Mouse (Mus musculus) heart, embryonic 16.5 days (tissue): ENCODE results near the gene Slc22a6. TPM values are rescaled to one million over a fixed set of nuclear protein-coding genes. Genes with fewer than 3 reads are reported as not detected.

Source experiments
- ATAC-seq: fragments of 200-750 bp; cut with Nextera tagmentation; replicated peaks from 2 replicates; pipeline ENCODE4 v1.8.0; 2017; ENCODE audit warnings: moderate number of reproducible peaks; ENCODE audit not compliant: insufficient read depth, low FRiP score; ENCODE audit errors: extremely low read depth
- H3K27ac ChIP-seq: fragments of 300-500 bp; sonication (generic); 2 replicates; pipeline ENCODE4 v1.5.1; 2014; ENCODE audit warnings: mild to moderate bottlenecking, low read length, control low read depth, moderate library complexity
- H3K27me3 ChIP-seq: fragments of 300-500 bp; sonication (generic); 2 replicates; pipeline ENCODE4 v1.6.1; 2014; ENCODE audit warnings: low read length, mixed read lengths; ENCODE audit not compliant: control insufficient read depth, insufficient read depth
- H3K36me3 ChIP-seq: fragments of 300-500 bp; sonication (generic); 2 replicates; pipeline ENCODE4 v1.6.1; 2014; ENCODE audit not compliant: control insufficient read depth, insufficient read depth
- H3K4me1 ChIP-seq: fragments of 300-500 bp; sonication (generic); 2 replicates; pipeline ENCODE4 v1.6.1; 2014; ENCODE audit warnings: low read length, mixed read lengths; ENCODE audit not compliant: control insufficient read depth, insufficient read depth
- H3K4me2 ChIP-seq: fragments of 300-500 bp; sonication (generic); 2 replicates; pipeline ENCODE4 v1.6.1; 2014; ENCODE audit warnings: low read depth, mild to moderate bottlenecking, control low read depth, low read length
- H3K4me3 ChIP-seq: fragments of 300-500 bp; sonication (generic); 2 replicates; pipeline ENCODE4 v1.5.1; 2014; ENCODE audit warnings: mild to moderate bottlenecking, control low read depth, low read length
- H3K9ac ChIP-seq: fragments of 300-500 bp; sonication (generic); 2 replicates; pipeline ENCODE4 v1.6.1; 2014; ENCODE audit warnings: low read length, control low read depth
- H3K9me3 ChIP-seq: fragments of 300-500 bp; sonication (generic); replicated peaks from 2 replicates; pipeline ENCODE4 v1.6.1; 2016; ENCODE audit warnings: low read length; ENCODE audit not compliant: control insufficient read depth
- WGBS: fragments of 180-500 bp; shearing (Covaris S2); extraction: QIAGEN DNeasy Blood & Tissue Kit; methylation state at CpG from one replicate; pipeline ENCODE4 v1.1.7; 2014; 5-methylcytosine and 5-hydroxymethylcytosine counted together
- polyA plus RNA-seq: library from polyadenylated mRNA; unstranded; fragments of >200 nt; fragmentation: Nextera tagmentation; extraction: Ambion mirVana; gene quantifications from 2 replicates; pipeline ENCODE4 v1.2.1, GENCODE M21; 2015

Gene Slc22a6
- not detected in 2 replicates for polyA plus RNA-seq

DNA sequence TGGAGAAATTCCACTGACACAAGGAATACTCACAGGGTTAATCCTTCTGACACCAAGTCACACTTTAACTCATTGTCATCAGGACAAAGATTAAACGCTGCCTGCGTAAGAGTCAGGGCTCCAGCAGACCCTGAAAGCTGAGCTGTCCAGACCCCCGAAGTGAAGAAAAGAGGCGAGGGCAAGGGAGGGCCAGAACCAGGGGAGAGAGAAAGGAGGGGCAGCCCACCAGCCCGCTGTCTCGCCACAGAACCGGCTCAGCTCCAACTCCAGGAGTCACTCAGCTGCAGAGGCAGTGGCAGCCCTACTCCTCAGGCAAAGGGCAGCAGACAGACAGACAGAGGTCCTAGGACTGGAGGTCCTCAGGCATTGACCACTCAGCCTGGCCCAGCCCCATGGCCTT lies at the start of gene Slc22a6:
Gene Slc22a6 (plus strand): TSS at position 136 of the 400 bp plus-strand sequence.
- H3K4me2 ChIP-seq, result no peak within 1 kb of the TSS
- no peak within 1 kb of the TSS for H3K9ac ChIP-seq
- WGBS, result 27% methylated on average over 7 of the region's 7 CpGs
- ATAC-seq, result no peak
- H3K4me3 ChIP-seq, result no peak within 1 kb of the TSS
- 0 out of 2 replicates have a peak, but pooled peaks cover 3% of the 10 kb centered on the region for H3K27me3 ChIP-seq
- H3K36me3 ChIP-seq, result no peaks in the 10 kb centered on the region
- H3K4me1 ChIP-seq, result no peaks in the 10 kb centered on the region
- H3K9me3 ChIP-seq, result no peaks in the 10 kb centered on the region
- no peak within 1 kb of the TSS for H3K27ac ChIP-seq

DNA sequence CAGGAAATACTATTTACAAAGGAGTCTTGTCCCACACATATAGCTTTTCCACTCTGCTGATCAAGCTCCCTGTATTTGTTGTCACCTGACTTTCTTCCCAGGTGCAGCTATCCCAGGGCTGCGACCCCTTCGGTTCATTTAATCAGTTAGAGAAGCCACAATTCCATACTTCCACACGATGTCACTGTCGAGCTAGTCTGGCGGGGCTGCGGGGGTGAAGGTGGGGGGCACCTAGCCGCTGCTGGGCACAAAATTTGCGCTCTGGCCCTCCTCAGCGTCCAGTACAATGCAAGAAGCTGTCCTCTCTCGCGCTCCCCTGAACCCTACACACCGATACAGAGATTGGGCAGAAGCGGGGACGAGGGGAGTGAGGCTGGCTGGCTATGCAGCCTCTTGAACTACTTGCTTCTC lies 48.4 kb upstream of the Slc22a6 start:
- H3K27me3 ChIP-seq, result no peaks in the 10 kb centered on the region
- WGBS, result 7% methylated on average over 14 of the region's 14 CpGs
- ATAC-seq, result no peak

DNA sequence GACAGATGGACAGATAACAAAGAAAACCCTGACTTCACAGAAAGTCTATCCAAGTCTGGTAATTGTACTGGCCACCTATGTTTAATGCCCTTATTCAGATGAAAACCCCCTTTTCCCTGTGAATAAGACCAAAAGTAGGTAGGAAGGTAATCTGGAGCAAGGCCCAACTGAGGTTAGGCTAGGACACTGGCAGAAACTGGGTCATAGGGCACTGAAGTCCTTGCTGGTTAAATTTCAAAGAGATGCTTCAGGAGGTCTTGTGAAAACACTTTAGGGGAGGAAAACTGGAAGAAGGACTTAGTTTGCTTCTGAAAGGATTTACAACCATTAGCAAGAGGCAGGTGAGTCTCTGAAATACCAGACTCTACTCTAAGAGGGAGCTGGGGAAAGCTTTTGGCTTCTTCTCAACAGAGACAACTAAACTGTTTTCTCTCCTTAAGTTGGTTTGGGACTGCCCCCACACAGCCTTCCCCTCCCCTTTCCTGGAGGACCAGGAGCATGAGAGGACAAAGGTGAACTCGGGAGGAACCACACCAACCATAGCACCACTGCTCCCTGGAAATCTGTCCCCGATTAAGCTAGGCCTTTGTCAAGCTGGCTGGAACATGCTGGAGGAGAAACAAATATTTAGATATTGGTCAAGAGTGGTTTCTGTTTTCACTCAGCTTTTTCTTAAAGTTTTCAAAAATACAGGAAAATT lies 47.3 kb upstream of the Slc22a6 start:
- Histone ChIP-seq H3K4me3 (no peak overlapping the region), H3K4me1 (peaks cover 6% of the 10 kb centered on the region; the same call in 1 of the 2 replicates), H3K27ac (no peak overlapping the region), H3K36me3 (no peaks in the 10 kb centered on the region), H3K27me3 (no peaks in the 10 kb centered on the region), H3K9ac (no peak overlapping the region), H3K9me3 (no peaks in the 10 kb centered on the region), H3K4me2 (no peak overlapping the region)
- no peak for ATAC-seq
- 70% methylated on average over 2 of the region's 2 CpGs for WGBS

More for the DNA sequence above, 48.4 kb upstream of the Slc22a6 start:
- Histone ChIP-seq H3K9me3 (no peaks in the 10 kb centered on the region), H3K4me1 (peaks cover 8% of the 10 kb centered on the region), H3K36me3 (no peaks in the 10 kb centered on the region), H3K4me3 (peak overlapping the region; percentile 38), H3K27ac (no peak overlapping the region), H3K4me2 (peak overlapping the region; percentile 63), H3K9ac (peak overlapping the region; percentile 37; the same call in 1 of the 2 replicates)

DNA sequence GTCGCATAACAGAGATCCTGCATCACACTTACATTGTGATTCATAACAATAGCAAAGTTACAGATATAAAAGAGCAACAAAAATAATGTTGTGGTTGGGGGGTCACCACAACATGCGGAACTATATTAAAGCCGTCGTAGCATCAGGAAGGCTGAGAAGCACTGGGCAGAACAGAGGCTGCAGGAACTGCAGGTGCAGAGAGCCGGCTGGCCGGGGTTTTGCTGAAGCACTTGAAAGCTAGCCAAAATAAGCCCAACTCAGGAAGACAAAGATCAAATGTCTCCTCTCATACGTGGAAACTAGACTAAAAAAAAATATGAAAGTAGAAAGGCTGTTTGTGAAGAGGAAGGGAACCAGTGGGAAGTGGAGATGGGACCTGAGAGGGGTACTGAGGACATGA lies 46.1 kb upstream of the Slc22a6 start:
- Histone ChIP-seq H3K27ac (no peak overlapping the region), H3K27me3 (no peaks in the 10 kb centered on the region), H3K9me3 (no peaks in the 10 kb centered on the region), H3K4me2 (no peak overlapping the region), H3K4me1 (peaks cover 6% of the 10 kb centered on the region; the same call in 1 of the 2 replicates), H3K4me3 (no peak overlapping the region), H3K36me3 (no peaks in the 10 kb centered on the region), H3K9ac (no peak overlapping the region)
- WGBS, result 40% methylated on average over 7 of the region's 7 CpGs
- ATAC-seq, result 0 out of 2 replicates have a peak, but pooled peaks have one; percentile 28

DNA sequence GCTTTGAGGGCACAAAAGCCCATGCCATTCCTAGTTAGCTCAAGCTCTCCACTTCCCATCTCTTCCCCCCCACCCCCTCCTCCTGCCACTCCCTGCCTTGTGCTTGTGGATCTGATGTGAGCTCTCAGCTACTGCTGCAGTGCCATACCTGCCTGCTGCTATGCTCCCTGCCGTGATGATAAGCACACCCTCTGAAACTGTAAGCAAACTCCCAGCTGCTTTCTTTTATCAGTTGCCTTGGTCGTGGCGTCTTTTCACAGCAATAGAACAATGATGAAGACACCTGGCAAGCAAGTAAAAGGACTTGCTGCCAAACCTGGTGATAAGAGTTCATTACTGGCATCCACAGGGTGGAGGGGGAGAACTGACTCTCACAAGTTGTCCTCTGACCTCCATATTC lies 45.4 kb upstream of the Slc22a6 start:
- Histone ChIP-seq H3K4me1 (peaks cover 6% of the 10 kb centered on the region; the same call in 1 of the 2 replicates), H3K27ac (no peak overlapping the region), H3K4me2 (no peak overlapping the region), H3K4me3 (no peak overlapping the region), H3K9ac (no peak overlapping the region), H3K27me3 (no peaks in the 10 kb centered on the region), H3K9me3 (no peaks in the 10 kb centered on the region), H3K36me3 (no peaks in the 10 kb centered on the region)
- ATAC-seq, result no peak
- WGBS, result 17% methylated on average over 3 of the region's 3 CpGs

DNA sequence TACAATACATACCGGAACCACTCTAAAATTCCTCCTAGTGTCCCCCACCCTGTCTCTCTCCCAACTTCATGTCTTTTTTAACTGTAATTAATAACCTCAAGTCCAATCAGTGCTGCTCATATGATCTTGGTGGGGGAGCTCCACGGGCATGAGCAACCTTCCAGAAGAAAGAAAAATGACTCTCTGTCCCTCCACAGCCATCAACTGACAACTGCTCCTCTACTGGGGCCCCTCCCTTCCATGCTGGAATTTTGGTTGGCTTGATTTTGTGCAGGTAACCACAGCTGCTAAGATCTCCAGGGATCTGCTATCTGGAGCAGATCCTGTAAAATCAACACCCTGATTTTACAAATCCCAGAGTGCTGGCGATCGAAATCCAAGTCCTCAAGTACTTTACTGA lies 40.4 kb upstream of the Slc22a6 start:
- ATAC-seq, result no peak
- 84% methylated on average over 4 of the region's 4 CpGs for WGBS
- H3K4me2 ChIP-seq, result no peak overlapping the region
- H3K4me3 ChIP-seq, result no peak overlapping the region
- no peaks in the 10 kb centered on the region for H3K9me3 ChIP-seq
- H3K4me1 ChIP-seq, result 0 out of 2 replicates have a peak, but pooled peaks cover 5% of the 10 kb centered on the region
- no peaks in the 10 kb centered on the region for H3K36me3 ChIP-seq
- H3K27me3 ChIP-seq, result no peaks in the 10 kb centered on the region
- no peak overlapping the region for H3K27ac ChIP-seq
- H3K9ac ChIP-seq, result no peak overlapping the region

DNA sequence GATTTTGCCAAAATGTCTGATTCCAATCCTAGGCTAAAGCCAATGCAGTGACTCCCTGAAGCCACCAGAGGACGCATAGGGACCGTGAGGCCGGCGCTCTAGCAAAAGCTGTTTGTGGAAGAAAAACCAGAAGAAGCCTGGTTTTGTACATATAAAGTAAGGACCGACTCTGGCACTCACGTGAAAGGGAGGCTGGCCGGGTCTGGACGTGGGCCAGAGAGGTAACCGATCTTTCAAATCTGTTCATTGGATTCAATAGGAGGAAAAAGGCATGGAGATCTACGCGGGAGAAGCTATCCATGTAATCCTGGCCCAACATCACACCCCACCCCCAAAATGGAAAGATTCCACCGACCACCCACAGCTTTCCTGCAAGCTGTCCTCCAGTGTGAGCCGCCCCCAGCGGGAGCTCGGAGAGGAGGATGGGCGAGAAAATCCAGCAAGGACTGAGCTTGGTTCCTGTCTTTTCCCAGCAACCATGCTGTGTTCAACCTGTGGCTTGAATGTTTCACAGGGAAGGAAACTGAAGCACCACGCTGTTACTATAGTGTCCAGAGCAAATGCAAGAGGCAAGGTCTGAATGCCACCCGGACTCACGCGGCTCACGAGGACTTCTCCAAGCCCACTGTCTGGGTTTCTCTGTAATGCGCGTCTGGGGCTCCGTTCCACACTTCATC lies 39.4 kb upstream of the Slc22a6 start:
- Histone ChIP-seq H3K9ac (peak overlapping the region; percentile 54), H3K9me3 (no peaks in the 10 kb centered on the region), H3K36me3 (no peaks in the 10 kb centered on the region), H3K27ac (no peak overlapping the region), H3K4me2 (peak overlapping the region; percentile 66), H3K4me3 (peak overlapping the region; percentile 49), H3K27me3 (no peaks in the 10 kb centered on the region), H3K4me1 (0 out of 2 replicates have a peak, but pooled peaks cover 3% of the 10 kb centered on the region)
- ATAC-seq, result peak; percentile 52; the same call in 1 of the 2 replicates
- 6% methylated on average over 24 of the region's 24 CpGs for WGBS

DNA sequence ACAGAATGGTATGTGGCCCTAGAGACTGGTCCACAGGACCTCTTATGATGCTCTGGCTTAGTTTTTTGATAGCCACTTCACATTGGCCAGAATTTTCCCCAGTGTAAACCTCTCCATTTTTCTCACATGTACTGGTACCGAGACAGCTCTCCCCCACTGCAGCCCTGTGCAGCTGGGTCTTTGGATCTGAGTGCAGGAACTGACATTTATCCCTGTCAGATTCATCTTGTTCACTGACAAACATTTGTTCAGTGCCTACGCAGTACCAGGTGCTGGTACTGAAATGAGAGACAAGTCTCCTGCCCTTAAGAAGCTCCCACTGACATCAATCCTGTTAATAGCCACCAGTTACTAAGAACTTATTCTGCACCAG lies 38.9 kb upstream of the Slc22a6 start:
- no peaks in the 10 kb centered on the region for H3K36me3 ChIP-seq
- no peak overlapping the region for H3K27ac ChIP-seq
- H3K9ac ChIP-seq, result no peak overlapping the region; the same call in 1 of the 2 replicates
- no peaks in the 10 kb centered on the region for H3K9me3 ChIP-seq
- no peaks in the 10 kb centered on the region for H3K27me3 ChIP-seq
- H3K4me3 ChIP-seq, result peak overlapping the region; percentile 49
- WGBS, result 62% methylated on average over 2 of the region's 2 CpGs
- peak overlapping the region; percentile 66 for H3K4me2 ChIP-seq
- H3K4me1 ChIP-seq, result 0 out of 2 replicates have a peak, but pooled peaks cover 3% of the 10 kb centered on the region
- no peak for ATAC-seq

DNA sequence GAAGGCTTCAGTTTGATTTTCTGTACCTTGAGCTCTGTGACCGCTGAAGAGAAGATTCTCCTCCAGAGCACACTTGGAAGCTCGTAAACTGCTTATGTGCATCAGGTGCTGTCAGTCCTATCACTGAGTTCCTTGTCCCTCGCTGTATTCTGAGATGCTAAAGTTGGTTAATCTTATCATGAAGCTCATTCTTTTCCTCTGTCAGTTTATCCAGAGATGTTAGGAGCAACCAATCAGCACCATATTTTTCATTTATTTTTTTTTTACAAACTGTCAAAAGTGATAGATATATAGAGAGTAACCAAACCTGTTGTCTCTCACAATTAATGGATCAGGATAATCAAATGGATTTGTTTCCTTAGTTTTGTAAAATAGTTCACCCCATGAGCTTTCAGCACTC lies 32.5 kb upstream of the Slc22a6 start:
- no peak for ATAC-seq

More for the DNA sequence above, 32.5 kb upstream of the Slc22a6 start:
- Histone ChIP-seq H3K27ac (no peak overlapping the region), H3K4me2 (no peak overlapping the region), H3K9me3 (no peaks in the 10 kb centered on the region), H3K4me3 (no peak overlapping the region), H3K4me1 (no peaks in the 10 kb centered on the region), H3K9ac (no peak overlapping the region), H3K27me3 (no peaks in the 10 kb centered on the region), H3K36me3 (no peaks in the 10 kb centered on the region)
- WGBS, result 60% methylated on average over 3 of the region's 3 CpGs
